Mouse (Mus musculus) left cerebral cortex, adult 2 months (tissue): ENCODE results near the gene Gm49325. TPM values are rescaled to one million over a fixed set of nuclear protein-coding genes. Genes with fewer than 3 reads are reported as not detected.

ENCODE experiments used
- DNase-seq, 2 experiments: peaks; one replicate each; pipeline ENCODE4 v3.0.0; 2021 to 2022; ENCODE audit warnings: low spot score in 2 of 2, mixed read lengths in 1 of 2; ENCODE audit errors: extremely low spot score in 1 of 2
- H3K27ac ChIP-seq: fragments of 200-600 bp; 2 replicates; pipeline ENCODE4 v1.8.1; 2022
- H3K4me3 ChIP-seq: fragments of 200-600 bp; 2 replicates; pipeline ENCODE4 v1.8.1; 2022
- CTCF ChIP-seq: fragments of 200-600 bp; IDR thresholded peaks from 2 replicates; pipeline ENCODE4 v1.8.1; 2022; ENCODE audit warnings: antibody characterized with exemption, mild to moderate bottlenecking, moderate library complexity
- intact Hi-C: fragments of 180-260 bp; cut with DNase I; formaldehyde crosslinking; loops from one replicate; pipeline ENCODE4 v1.15.1; 2025
- total RNA-seq, 2 experiments: library from RNA; stranded (reverse); gene quantifications; 2 replicates each; pipeline ENCODE4 v1.2.3; 2021

The Gm49325 gene
- total RNA-seq, 2 experiments from 2014 or later: 2.0 to 5.3 TPM

DNA sequence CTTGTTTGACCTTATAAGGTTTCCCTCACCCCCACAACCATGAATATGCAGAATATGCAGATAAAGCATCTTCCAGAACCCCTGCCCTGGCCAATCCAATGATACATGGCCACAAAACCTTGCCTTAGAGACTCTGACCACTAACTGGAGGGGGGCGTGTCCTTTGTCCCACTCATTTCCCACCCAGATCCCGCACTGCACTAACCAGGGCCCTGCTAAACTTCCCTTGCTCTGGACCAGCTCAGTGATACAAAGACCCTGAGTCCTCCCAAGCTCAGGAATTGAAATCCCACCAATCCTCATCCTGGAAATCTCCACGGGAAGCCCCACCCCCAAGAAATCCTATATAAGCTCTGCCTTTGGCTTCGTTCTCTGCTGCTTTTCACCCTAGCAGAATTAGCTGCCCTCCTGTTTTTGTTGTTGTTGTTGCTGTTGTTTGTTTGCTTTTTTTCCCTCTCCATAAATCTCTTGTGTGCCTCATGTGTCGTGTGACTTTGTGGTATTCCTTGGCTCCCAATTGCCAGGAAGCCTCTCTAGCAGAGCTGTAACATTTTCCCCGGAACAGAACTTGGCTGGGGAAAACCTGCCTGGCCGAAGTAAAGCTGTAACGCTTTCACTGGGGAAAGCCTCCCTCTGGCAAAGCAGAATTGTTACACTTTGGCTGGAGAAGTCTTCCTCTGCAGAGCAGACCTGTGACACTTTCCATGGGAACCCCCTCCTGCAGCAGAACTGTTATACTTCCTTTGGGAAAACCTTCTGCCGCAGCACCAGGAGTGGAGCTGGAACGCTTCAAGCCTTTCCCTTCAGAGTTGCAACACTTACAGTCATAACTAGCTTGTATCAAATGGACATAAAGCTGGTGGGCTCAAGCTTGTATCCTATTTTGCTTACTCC lies 25.7 kb upstream of the Gm49325 start:
- TF ChIP-seq CTCF: no peak
- Histone ChIP-seq H3K4me3 (no peak overlapping the region), H3K27ac (no peak overlapping the region)
- no peak for DNase-seq
- intact Hi-C loops: loop anchor here (5.0 kb wide), 2 partner anchors 42 to 63 kb away; partner anchors contain the start of genes Fam207a and Ube2g2

DNA sequence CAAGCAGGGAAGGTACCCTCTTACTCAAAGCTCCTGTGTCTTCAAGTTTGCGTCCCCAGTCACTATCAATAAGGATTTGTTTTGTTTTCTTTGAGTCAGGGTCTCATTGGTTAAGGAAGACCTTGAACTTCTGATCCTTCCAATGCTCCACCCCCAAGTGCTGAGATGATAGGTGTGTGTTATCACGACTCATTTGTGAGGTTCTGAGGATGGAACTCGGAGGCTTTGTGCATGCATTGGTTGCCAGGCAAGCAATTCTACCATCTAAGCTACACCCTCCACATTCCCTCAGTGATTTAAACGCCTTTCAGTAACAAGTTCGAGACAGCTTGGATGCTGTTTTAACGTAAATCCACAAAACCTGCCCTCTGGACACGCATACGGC lies 25.0 kb upstream of the Gm49325 start:
- no peak for TF ChIP-seq CTCF
- Histone ChIP-seq H3K4me3 (peak overlapping the region; percentile 85), H3K27ac (peak overlapping the region; percentile 86)
- DNase-seq: no peak
- intact Hi-C loops: loop anchor here (5.0 kb wide), 2 partner anchors 41 to 64 kb away; partner anchors contain the start of genes Fam207a and Ube2g2

DNA sequence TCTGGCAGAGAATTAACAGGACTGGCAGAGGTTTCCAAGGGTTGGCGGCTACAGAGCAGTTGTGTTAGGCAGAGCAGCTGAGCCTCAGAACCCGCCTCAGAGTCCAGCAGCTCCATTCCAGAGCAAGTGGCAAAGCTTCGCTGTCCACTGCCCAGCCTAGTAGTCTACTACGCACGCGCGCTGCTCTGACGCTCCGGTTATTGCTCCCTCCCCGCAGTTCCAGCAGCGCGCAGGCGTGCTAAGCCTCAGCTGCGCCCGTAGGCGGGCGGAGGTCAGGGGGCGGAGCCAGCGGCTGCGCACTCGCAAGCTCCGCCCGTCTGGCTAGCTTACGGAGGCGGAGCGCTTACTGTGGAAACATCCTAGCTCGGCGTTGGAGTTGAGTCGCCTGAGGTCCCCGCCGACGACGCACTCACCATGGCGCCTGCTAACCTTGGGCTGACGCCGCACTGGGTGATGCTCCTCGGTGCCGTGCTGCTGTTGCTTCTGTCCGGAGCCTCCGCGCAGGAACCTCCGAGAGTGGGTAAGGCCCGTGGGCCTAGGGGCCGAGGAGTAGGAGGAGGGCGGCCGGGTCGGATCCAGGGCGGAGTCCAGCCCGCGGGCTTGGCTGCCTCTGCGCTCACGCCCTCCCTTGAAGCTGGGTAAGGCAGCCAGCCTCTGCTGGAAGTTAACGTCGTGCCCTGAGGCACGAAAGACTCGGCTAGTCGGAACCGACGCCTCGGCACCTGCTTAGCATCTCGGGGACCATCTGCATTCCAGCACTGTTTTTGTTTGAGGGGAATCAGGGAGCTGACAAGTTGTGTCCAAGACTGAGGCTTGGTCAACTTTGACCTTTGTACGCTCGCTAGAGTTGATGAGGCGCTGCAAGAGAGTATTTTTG lies 24.4 kb upstream of the Gm49325 start, which contains the start of gene Pttg1ip:
Gene Pttg1ip (plus strand): TSS at position 313 of the 877 bp plus-strand sequence.
- H3K27ac ChIP-seq: peak within 1 kb of the TSS; percentile 90
- peak within 1 kb of the TSS; percentile 85 for H3K4me3 ChIP-seq
- intact Hi-C loops: loop anchor here (5.0 kb wide), 2 partner anchors 41 to 64 kb away; partner anchors contain the start of genes Fam207a and Ube2g2
- no peak for TF ChIP-seq CTCF
- peak; percentile 95 to 96 for DNase-seq

DNA sequence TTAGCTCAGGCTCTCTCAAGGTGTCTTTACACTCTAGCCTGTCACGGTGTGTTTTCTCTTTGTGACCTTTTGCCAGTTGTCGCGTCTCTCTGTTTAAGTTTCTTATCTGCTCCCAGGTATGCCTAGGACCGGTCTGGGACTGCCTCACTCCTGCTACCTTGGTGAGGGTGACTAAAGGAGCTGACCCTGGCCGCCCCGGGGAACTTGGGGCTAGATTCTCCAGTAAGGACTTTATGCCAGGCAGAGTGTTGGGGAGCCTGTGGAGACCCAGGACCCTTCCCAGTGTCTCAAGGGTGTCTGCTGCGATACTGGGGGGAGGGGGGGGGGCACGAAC lies 23.7 kb upstream of the Gm49325 start:
- Histone ChIP-seq H3K27ac (peak overlapping the region; percentile 90), H3K4me3 (peak overlapping the region; percentile 85)
- DNase-seq: no peak
- intact Hi-C loops: loop anchor here (5.0 kb wide), 2 partner anchors 40 to 65 kb away; partner anchors contain the start of genes Fam207a and Ube2g2
- TF ChIP-seq CTCF: no peak

DNA sequence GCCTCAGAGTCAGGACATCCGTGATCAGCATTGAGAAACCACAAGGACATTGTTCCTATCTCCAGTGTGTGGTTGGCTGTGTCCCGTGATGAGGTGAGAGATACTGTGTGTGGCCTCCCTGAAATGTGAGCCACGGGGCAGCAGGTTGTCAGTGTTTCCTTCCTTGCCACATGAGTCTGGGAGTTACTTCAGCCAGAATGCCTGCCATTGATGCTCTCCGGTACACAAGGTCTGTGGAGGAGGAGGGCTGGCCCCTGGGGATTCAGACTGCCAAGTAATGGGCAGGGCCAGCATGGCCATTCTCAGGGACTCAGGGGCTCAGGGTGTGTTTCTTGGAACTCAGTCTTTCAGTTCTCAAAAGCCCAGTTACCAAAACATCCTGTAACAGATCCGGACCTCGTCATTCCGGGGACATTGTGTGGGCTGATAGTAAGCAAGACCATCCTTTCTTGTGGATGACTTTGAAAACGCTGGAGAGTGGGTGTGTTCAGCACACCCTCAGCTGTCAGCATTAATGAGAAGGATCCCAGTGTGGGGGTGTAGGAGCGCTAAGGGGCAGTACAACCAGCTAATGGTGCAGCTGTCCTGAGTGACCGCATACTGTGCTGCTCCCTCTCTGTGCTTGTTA lies 22.1 kb upstream of the Gm49325 start:
- DNase-seq: no peak
- Histone ChIP-seq H3K4me3 (peak overlapping the region; percentile 24; the same call in 1 of the 2 replicates), H3K27ac (no peak overlapping the region)
- intact Hi-C loops: loop anchor here (5.0 kb wide), 2 partner anchors 38 to 67 kb away; partner anchors contain the start of genes Fam207a and Ube2g2
- TF ChIP-seq CTCF: no peak

DNA sequence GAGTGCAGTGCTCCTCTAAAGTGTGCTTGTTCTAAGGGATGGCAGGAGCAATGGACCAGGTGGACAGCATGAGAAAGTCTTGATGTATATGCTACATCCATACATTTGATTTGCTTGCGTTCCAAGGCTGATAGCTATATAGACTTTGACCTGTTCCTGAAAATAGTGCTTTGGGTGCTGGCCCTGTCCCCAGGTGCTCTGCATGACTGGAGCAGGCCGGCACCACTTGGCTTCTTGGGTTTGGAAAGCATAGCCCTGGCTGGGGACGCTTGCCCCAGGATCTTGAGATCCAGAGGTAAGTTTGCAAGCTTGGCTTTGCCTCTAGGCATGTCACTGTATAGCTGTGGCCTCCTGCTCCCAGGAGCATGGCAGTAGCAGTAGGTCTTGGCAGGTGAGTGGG lies 19.4 kb upstream of the Gm49325 start:
- Histone ChIP-seq H3K4me3 (no peak overlapping the region), H3K27ac (peak overlapping the region; percentile 3; the same call in 1 of the 2 replicates)
- no peak for DNase-seq
- intact Hi-C loops: no loop called here
- no peak for TF ChIP-seq CTCF

DNA sequence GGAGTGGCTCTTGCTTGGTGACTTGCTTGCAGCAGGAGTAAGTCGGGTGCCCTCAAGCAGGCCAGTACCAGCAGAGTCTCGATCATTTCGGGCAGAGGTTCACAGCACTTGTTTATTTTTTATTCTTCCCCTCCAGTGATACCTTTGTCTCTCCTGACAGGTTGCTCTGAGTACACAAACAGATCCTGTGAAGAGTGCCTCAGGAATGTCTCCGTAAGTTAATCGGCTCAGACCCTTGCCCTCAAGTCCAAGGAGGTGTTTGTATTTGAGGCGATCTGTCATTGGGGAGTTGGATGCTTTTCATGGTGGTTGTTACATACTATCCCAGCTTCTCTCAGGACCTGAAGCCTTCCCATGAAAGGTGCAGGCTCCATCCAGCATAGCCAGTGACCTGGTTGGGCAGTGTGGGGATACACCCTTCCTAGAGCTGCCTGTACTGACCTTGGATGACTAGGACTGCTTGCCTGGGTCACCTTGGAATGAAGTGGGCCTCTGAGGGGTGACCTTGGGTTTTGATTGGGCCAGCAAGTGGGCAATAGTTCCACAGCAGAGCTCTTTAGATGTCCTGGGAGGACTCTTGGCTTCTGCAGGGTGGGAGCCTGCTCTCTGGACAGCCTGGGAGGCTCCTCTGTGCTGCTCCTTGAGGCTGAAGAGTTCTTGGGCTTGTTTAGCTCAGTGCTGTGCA lies 18.8 kb upstream of the Gm49325 start:
- Histone ChIP-seq H3K27ac (peak overlapping the region; percentile 37; the same call in 1 of the 2 replicates), H3K4me3 (no peak overlapping the region)
- intact Hi-C loops: no loop called here
- TF ChIP-seq CTCF: no peak
- DNase-seq: no peak

DNA sequence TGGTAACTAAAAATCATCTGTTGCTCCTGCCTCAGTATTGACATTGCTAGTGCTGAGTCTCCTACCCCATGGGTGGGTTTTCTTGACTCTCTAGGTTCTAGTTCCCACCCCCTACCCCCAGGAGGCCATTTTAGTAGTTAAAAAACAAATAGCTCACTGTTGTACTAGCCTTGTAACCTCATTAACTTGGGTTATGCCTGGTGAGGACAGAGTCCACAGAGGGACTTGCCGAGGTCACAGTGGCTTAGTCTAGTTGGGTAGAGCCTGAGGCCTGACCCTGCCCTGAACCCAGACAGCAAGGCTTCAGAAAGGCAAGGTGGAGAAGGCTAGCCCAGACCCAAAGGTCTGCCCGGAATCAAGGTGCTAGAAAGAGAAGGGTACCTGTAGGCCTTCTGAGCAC lies 18.0 kb upstream of the Gm49325 start:
- no peak for TF ChIP-seq CTCF
- intact Hi-C loops: no loop called here
- no peak overlapping the region for H3K4me3 ChIP-seq
- H3K27ac ChIP-seq: peak overlapping the region; percentile 32; the same call in 1 of the 2 replicates
- no peak for DNase-seq

DNA sequence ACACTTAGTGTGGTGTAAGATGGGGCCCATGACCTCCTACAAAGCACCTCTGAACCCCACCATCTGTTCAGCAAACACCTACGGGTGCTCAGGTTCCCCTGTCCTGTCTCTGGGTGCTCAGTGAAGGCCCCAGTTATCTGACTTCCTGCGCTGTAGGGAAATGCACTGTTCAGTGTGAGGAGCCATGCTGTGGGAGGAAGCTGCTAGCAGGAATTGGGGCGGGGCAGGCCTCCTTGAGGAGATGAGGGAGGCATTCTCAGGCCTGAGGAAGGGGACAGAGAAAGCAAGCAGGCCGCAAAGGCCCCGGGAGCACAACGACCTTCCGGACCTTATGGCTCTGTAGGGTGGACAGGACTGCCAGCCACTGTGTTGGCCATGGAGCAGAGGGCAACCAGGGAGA lies 16.9 kb upstream of the Gm49325 start:
- TF ChIP-seq CTCF: no peak
- no peak overlapping the region for H3K4me3 ChIP-seq
- intact Hi-C loops: no loop called here
- no peak for DNase-seq
- H3K27ac ChIP-seq: peak overlapping the region; percentile 47

DNA sequence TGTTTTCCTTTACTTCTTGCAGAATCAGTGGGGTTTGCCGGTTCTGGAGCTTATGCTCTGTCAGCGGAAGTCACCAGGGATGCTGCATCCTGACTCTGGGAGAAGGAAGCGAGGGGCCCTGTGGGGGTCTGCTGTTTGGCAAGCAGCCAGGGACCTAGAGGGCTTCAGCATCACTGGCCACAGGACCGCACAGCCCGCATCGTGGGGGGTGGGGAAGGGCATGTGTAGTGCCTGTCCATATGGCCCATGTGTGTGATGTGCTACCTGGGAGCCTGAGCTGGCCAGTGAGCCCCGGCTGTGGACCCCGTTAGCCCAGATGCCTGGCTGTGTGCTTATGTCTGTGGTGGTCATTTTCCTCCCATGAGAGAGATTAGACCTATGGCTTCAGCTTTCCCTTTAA lies 16.2 kb upstream of the Gm49325 start:
- intact Hi-C loops: loop anchor here (10.0 kb wide), 1 partner anchor 165 kb away; no protein-coding TSS in a partner anchor
- TF ChIP-seq CTCF: no peak
- DNase-seq: no peak
- Histone ChIP-seq H3K4me3 (no peak overlapping the region), H3K27ac (peak overlapping the region; percentile 18; the same call in 1 of the 2 replicates)

DNA sequence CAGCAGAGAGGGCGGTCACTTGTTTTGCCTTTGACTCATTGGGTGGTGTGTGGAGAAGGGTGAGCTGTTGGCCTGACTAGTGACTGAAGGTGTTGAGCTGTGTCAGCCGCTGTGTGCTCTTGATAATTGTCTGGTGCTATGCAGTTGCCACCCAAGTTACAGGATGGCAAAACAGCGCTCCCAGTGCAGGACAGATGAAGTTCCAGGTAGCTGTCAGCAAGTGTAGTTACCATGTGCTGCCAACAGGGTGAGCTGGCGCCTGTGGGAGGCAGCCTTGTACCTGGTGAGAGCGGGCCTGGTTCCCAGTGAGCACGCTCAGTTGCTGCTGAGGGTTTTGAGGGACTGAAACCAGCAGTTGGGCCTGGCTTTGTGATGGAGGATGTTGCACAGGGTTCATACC lies 15.2 kb upstream of the Gm49325 start:
- TF ChIP-seq CTCF: peak; percentile 70
- Histone ChIP-seq H3K4me3 (no peak overlapping the region), H3K27ac (peak overlapping the region; percentile 72)
- DNase-seq: peak; percentile 54 to 59
- intact Hi-C loops: loop anchor here (1.0 to 10.0 kb wide), 2 partner anchors 15 to 166 kb away; partner anchors contain the start of genes Gm49325 and Sumo3
